Mouse (Mus musculus) liver, embryonic 14.5 days (tissue): ENCODE data around the gene Defb48.

Experiments
- CTCF ChIP-seq: IDR thresholded peaks from 2 replicates; pipeline ENCODE4 v1.5.1; 2016; ENCODE audit warnings: antibody characterized with exemption, low read depth, control low read depth
- EP300 ChIP-seq: IDR thresholded peaks from 2 replicates; pipeline ENCODE4 v1.6.1; 2016; ENCODE audit warnings: antibody characterized with exemption, low read depth

DNA sequence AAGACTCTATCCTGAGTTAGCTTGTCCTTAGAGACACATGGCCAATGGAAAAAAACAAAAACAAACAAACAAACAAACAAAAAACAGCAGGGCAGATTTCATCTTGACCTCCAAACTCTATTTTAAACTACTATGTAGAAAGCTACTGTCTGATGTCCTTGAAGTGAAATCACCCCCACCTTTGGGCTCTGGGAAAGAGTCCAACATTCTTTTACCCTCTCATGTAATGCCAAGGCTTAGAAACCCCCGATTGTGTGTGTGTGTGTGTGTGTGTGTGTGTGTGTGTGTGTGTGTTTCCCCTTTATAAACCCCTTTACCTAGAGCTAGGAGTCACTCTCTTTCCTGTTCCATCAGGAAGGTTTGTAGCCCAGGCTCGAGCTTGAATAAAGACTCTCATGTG is 18.3 kb upstream of the Defb48 start:
- no peak for TF ChIP-seq EP300
- TF ChIP-seq CTCF: no peak
